13 mouse cellular contexts compared by ENCODE assay signal in genomic region chr1:64932921-64933320, GRCm38 (mm10).
"Had no signal": no experiment of that assay in that cellular context is flagged by ENCODE, and none has a peak within 500 bp of the region (broad histone marks: within the 10 kb centered on the region; RNA-seq: fewer than 3 reads in every experiment).

No protein-coding gene starts in this region.

- H3K4me3 ChIP-seq: kidney, embryonic 15.5 days; left cerebral cortex, adult 2 months; limb, embryonic 15.5 days; liver, embryonic 12.5 days; lung, embryonic 15.5 days; midbrain, embryonic 13.5 days; myocyte; neural tube, embryonic 15.5 days had no signal

- H3K9ac ChIP-seq: kidney, embryonic 15.5 days; limb, embryonic 15.5 days; liver, embryonic 12.5 days; lung, embryonic 15.5 days; midbrain, embryonic 13.5 days; neural tube, embryonic 15.5 days had no signal

- H3K36me3 ChIP-seq: liver, embryonic 12.5 days; lung, embryonic 15.5 days had no signal

- H3K27ac ChIP-seq: kidney, embryonic 15.5 days; left cerebral cortex, adult 2 months; limb, embryonic 15.5 days; liver, embryonic 12.5 days; lung, embryonic 15.5 days; midbrain, embryonic 13.5 days; neural tube, embryonic 15.5 days had no signal

- H3K9me3 ChIP-seq: kidney, embryonic 15.5 days; limb, embryonic 15.5 days; liver, embryonic 12.5 days; lung, embryonic 15.5 days; midbrain, embryonic 13.5 days; neural tube, embryonic 15.5 days had no signal

- DNase-seq: kidney, postnatal 14 days; lung, postnatal 14 days; right cerebral cortex, adult 18-20 months; right cerebral cortex, postnatal 25 days; thymus, postnatal 4 days had no signal

- H3K27me3 ChIP-seq: kidney, embryonic 15.5 days; limb, embryonic 15.5 days; liver, embryonic 12.5 days; lung, embryonic 15.5 days; midbrain, embryonic 13.5 days; neural tube, embryonic 15.5 days had no signal

- H3K4me1 ChIP-seq: kidney, embryonic 15.5 days; limb, embryonic 15.5 days; liver, embryonic 12.5 days; lung, embryonic 15.5 days; midbrain, embryonic 13.5 days; neural tube, embryonic 15.5 days had no signal

- H3K4me2 ChIP-seq: kidney, embryonic 15.5 days; limb, embryonic 15.5 days; liver, embryonic 12.5 days; lung, embryonic 15.5 days; midbrain, embryonic 13.5 days; neural tube, embryonic 15.5 days had no signal
